Mouse (Mus musculus) liver, embryonic 14.5 days (tissue): ENCODE results near the gene Calm3. TPM values are rescaled to one million over a fixed set of nuclear protein-coding genes. Genes with fewer than 3 reads are reported as not detected.

ENCODE experiments used
- ATAC-seq: fragments of 200-750 bp; cut with Nextera tagmentation; 2 replicates; pipeline ENCODE4 v1.8.0; 2017; ENCODE audit warnings: moderate number of reproducible peaks, mild to moderate bottlenecking, moderate library complexity; ENCODE audit not compliant: insufficient read depth
- DNase-seq, 3 experiments: peaks; one replicate each; pipeline ENCODE4 v3.0.0-alpha.2; 2012 to 2013; ENCODE audit warnings: low read depth in 3 of 3, low spot score in 3 of 3
- H3K27ac ChIP-seq: fragments of 300-500 bp; sonication (generic); 2 replicates; pipeline ENCODE4 v1.5.1; 2014; ENCODE audit warnings: moderate library complexity, mild to moderate bottlenecking, control low read depth, inconsistent platforms
- H3K27me3 ChIP-seq: fragments of 300-500 bp; sonication (generic); 2 replicates; pipeline ENCODE4 v1.6.1; 2014; ENCODE audit warnings: mild to moderate bottlenecking, low read length, moderate library complexity; ENCODE audit not compliant: control insufficient read depth, insufficient read depth
- H3K36me3 ChIP-seq: fragments of 300-500 bp; sonication (generic); replicated peaks from 2 replicates; pipeline ENCODE4 v1.6.1; 2014; ENCODE audit warnings: low read depth; ENCODE audit not compliant: control insufficient read depth, insufficient read depth
- H3K4me1 ChIP-seq, 2 experiments: fragments of 200-500 bp in 1 of 2; fragments of 300-500 bp in 1 of 2; sonication (generic) in 1 of 2; replicated peaks; 2 replicates each; pipeline ENCODE4 v1.6.1; 2012 to 2014; ENCODE audit warnings: antibody characterized with exemption in 1 of 2, inconsistent platforms in 1 of 2, low read length in 1 of 2; ENCODE audit not compliant: control insufficient read depth in 2 of 2, insufficient read depth in 2 of 2
- H3K4me2 ChIP-seq: fragments of 300-500 bp; sonication (generic); 2 replicates; pipeline ENCODE4 v1.6.1; 2014; ENCODE audit warnings: low read depth, mild to moderate bottlenecking, control low read depth, moderate library complexity
- H3K4me3 ChIP-seq, 2 experiments: fragments of 200-500 bp in 1 of 2; fragments of 300-500 bp in 1 of 2; sonication (generic) in 1 of 2; 2 replicates each; pipeline ENCODE4 v1.5.1; 2012 to 2014; ENCODE audit warnings: low read depth in 2 of 2, low read length in 2 of 2, mild to moderate bottlenecking in 2 of 2, control low read depth in 1 of 2, inconsistent platforms in 1 of 2, moderate library complexity in 1 of 2; ENCODE audit not compliant: insufficient read depth in 1 of 2
- H3K9ac ChIP-seq: fragments of 300-500 bp; sonication (generic); replicated peaks from 2 replicates; pipeline ENCODE4 v1.6.1; 2014; ENCODE audit warnings: mild to moderate bottlenecking, control low read depth, moderate library complexity
- H3K9me3 ChIP-seq: fragments of 300-500 bp; sonication (generic); 2 replicates; pipeline ENCODE4 v1.6.1; 2016; ENCODE audit warnings: low read length, mixed read lengths; ENCODE audit not compliant: control insufficient read depth
- CTCF ChIP-seq: IDR thresholded peaks from 2 replicates; pipeline ENCODE4 v1.5.1; 2016; ENCODE audit warnings: antibody characterized with exemption, low read depth, control low read depth
- EP300 ChIP-seq: IDR thresholded peaks from 2 replicates; pipeline ENCODE4 v1.6.1; 2016; ENCODE audit warnings: antibody characterized with exemption, low read depth
- WGBS: fragments of 180-500 bp; shearing (Covaris S2); extraction: QIAGEN DNeasy Blood & Tissue Kit; methylation state at CpG from one replicate; pipeline ENCODE4 v1.1.7; 2014; ENCODE audit not compliant: insufficient replicate concordance; 5-methylcytosine and 5-hydroxymethylcytosine counted together
- polyA plus RNA-seq, 2 experiments: library from polyadenylated mRNA; depleted of rRNA in 1 of 2; stranded (reverse) in 1 of 2; unstranded in 1 of 2; fragments of >200 nt; fragmentation: Nextera tagmentation in 1 of 2; extraction: Ambion mirVana in 1 of 2; gene quantifications; 2 replicates each; pipeline versions ENCODE4 v1.2.1 to v1.2.3; 2012 to 2014

Gene Calm3
- polyA plus RNA-seq, 2 experiments, result 90.3 to 122 TPM

DNA sequence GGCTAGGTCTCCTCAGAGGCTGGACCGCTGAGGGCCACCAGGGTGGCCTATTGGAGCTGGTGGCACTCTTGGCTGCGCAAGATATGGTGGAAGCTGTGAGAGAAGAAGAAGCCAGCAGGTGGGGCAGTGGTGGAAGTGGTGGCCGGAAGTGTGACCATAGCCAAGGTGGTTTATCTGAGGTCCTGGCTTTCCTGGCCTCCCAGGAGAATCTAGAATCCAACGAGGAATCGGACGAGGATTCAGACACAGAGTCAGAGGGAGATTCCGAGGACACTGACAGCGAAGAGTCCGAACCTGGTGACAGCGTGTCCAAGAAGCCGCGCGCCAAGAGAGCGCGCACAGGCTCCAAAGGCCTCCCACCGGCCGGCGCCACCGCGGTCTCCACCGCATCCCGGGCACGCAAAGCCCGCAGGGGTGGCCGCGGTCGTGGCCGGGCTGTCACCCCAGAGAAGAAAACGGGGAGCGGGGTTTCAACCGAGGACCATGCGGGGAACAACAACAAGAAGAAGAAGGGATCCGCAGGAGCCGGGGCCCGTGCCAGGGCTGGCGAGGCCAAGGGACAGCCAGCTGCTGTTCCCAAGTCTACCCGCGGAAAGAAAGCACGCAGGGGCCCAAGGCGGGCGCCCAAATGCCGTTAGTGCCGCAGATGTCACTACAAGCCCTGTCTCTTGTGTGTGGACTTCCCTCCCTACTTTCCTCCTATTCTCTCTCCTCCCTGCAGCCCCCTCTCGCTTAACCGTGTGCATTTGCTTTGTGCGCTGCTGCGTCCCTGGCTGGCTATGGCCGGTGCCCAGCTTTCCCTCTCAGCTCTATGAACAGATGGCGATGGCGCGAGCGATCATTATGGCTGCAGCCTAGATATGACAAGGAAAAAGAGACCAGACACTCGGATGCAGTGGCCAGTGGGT, 22.8 kb upstream of the Calm3 start:
- Histone ChIP-seq H3K36me3 (no peaks in the 10 kb centered on the region), H3K4me3 (no peak overlapping the region), H3K27me3 (peaks cover 66% of the 10 kb centered on the region), H3K4me2 (peak overlapping the region; percentile 13; the same call in 1 of the 2 replicates), H3K27ac (no peak overlapping the region), H3K4me1 (0 out of 4 replicates have a peak, but pooled peaks cover 0 to 2% of the 10 kb centered on the region in 2 experiments), H3K9me3 (no peaks in the 10 kb centered on the region), H3K9ac (no peak overlapping the region)
- 4% methylated on average over 53 of the region's 53 CpGs for WGBS
- TF ChIP-seq CTCF, result peak; percentile 20; the same call in 1 of the 2 replicates
- no peak for TF ChIP-seq EP300
- DNase-seq (no peak), ATAC-seq (no peak)

DNA sequence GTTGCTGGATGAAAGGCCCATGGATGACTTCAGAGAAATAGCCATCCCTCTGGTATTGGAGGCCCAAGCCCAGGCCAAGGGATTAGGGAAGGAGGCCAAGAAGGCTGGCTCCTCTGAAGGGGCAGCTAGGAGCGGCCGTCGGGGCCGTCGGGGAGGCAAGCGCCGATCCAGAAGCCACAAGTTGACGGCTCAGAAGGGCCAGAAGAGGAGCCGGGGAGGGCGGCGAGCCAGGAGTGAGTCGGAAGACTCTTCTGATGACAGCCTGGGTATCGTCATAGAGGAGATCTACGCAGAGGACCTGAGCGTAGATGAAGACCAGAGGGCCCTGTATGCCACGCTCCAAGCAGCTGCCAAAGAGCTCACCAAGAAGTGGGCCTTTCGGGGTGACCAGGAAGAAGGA, 21.5 kb upstream of the Calm3 start:
- WGBS, result 7% methylated on average over 17 of the region's 17 CpGs
- 0 out of 4 replicates have a peak overlapping the region, but pooled peaks of 1 of the 2 experiments have one; percentile 38 for H3K4me3 ChIP-seq
- no peak for TF ChIP-seq CTCF
- H3K4me2 ChIP-seq, result no peak overlapping the region
- no peak for ATAC-seq
- H3K4me1 ChIP-seq, result no peaks in the 10 kb centered on the region
- no peak overlapping the region for H3K9ac ChIP-seq
- no peaks in the 10 kb centered on the region for H3K9me3 ChIP-seq
- no peaks in the 10 kb centered on the region for H3K36me3 ChIP-seq
- no peak for DNase-seq
- H3K27me3 ChIP-seq, result peaks cover 67% of the 10 kb centered on the region
- H3K27ac ChIP-seq, result no peak overlapping the region

DNA sequence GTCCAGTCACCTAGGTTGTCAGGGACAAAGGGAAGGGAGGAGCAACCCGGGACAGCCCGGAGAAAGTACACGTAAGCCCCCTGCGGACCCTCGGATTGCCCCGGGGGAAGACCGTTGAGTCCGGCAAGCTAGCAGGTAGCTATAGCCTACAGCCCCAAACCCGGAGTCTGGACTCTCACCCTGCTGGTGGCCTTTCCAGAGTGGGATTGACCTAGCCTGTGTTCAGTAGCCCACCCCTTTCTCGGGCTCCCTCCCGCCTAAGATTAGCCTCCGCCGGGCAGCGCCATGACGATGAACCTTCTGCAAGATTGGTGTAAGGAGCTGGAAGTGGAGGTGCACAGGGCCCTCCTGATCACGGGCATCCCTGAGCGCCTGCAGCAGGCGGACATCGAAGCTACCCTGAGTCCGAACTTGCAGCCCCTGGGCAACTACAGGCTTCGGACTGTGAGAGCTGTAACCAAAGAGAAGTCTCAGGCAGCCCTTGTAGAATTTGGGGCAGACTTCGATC, 20.9 kb upstream of the Calm3 start:
- ATAC-seq (no peak), DNase-seq (no peak)
- Histone ChIP-seq H3K27me3 (peaks cover 67% of the 10 kb centered on the region), H3K4me2 (peak overlapping the region; percentile 56), H3K27ac (no peak overlapping the region), H3K36me3 (no peaks in the 10 kb centered on the region), H3K9ac (no peak overlapping the region), H3K9me3 (no peaks in the 10 kb centered on the region), H3K4me3 (peak overlapping the region; percentile 26 to 38), H3K4me1 (no peaks in the 10 kb centered on the region)
- no peak for TF ChIP-seq CTCF
- no peak for TF ChIP-seq EP300
- WGBS, result 6% methylated on average over 22 of the region's 22 CpGs

DNA sequence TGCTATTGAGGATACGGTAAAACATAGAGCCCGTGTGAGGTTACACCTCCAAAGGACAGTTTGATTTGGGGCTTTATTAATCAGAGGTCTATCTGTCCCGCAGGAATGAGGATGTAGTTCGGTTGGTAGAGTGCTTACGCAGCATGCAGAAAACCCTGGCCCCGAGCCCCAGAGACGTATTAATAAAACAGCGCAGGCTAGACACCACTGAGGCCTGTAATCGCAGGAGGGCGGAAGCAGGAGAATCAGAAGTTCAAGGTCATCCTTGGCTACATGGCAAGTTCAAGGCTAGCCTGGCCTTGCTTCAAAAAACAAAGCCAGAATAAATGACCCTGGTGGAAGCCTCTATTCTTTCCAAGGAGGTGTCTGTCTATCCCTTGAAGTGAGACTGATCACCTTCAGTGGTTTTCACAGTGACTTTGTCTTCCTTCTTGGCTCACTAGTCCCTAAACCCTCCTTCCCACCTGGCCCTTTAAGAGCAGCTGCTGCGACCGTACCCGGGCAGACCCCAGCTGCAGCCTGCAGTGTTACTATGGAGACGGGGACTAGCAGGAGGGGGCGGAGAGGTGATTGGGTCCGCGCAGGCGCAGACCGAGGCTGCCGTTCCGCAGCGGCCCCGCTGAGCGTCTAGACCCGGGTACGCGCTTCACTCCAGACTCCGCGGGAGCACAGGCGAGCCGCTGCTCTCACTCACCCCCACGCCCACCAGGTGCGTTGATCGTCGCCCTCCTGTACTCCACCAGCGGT, 20.3 kb upstream of the Calm3 start, which contains the start of gene Pnmal2:
Gene Pnmal2, plus strand, starts transcription at position 622 of the 747 bp plus-strand sequence.
- Histone ChIP-seq H3K36me3 (no peaks in the 10 kb centered on the region), H3K4me2 (peak within 1 kb of the TSS; percentile 56), H3K27ac (no peak within 1 kb of the TSS), H3K4me1 (no peaks in the 10 kb centered on the region), H3K27me3 (peaks cover 61% of the 10 kb centered on the region), H3K9me3 (no peaks in the 10 kb centered on the region), H3K4me3 (peak within 1 kb of the TSS; percentile 26 to 38), H3K9ac (no peak within 1 kb of the TSS)
- 16% methylated on average over 36 of the region's 36 CpGs for WGBS
- no peak for DNase-seq
- ATAC-seq, result 0 out of 2 replicates have a peak, but pooled peaks have one; percentile 37
- TF ChIP-seq EP300 (no peak), CTCF (no peak)
